Mouse (Mus musculus): ENCODE measurements around the gene Fcrl6.

Gene Fcrl6

GRCm38 (mm10) chr1:172616537-172617300 lies 14.4 kb upstream of the Fcrl6 start:
- in situ Hi-C loops (cut with MboI; ENCODE audit: low sequenced_read_pairs): no loop called here

DNA sequence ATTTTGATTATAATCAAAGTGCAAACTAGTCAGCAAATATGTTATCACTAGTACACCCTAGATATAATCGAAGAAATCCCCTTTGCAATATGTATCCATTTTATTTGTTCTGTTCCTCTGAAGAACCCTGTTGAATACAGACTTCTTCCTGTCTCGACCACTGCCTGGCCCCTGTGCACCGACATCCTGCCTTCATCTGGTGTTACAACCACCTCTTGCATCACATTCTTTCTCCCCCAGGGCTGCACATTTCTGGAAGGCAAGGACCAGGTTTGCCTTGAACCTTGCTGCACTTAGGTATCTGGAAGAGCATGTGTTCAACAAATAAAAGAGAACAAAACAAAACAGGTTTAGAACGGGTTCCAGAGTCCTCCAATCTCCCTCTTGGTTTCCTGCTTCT lies 13.1 kb upstream of the Fcrl6 start:
- in situ Hi-C loops (cut with MboI; ENCODE audit: low sequenced_read_pairs): no loop called here

GRCm38 (mm10) chr1:172614654-172615053 lies 12.3 kb upstream of the Fcrl6 start:
- in situ Hi-C loops (cut with MboI; ENCODE audit: low sequenced_read_pairs): no loop called here

- in situ Hi-C loops (cut with MboI; ENCODE audit: low sequenced_read_pairs): no loop called here
Measured at GRCm38 (mm10) chr1:172612745-172613144, 10.4 kb upstream of the Fcrl6 start.

GRCm38 (mm10) chr1:172611304-172611703 lies 9.0 kb upstream of the Fcrl6 start:
- in situ Hi-C loops (cut with MboI; ENCODE audit: low sequenced_read_pairs): no loop called here

- in situ Hi-C loops (cut with MboI; ENCODE audit: low sequenced_read_pairs): no loop called here
Measured at GRCm38 (mm10) chr1:172594495-172594894, 7.9 kb downstream of the Fcrl6 start.

DNA sequence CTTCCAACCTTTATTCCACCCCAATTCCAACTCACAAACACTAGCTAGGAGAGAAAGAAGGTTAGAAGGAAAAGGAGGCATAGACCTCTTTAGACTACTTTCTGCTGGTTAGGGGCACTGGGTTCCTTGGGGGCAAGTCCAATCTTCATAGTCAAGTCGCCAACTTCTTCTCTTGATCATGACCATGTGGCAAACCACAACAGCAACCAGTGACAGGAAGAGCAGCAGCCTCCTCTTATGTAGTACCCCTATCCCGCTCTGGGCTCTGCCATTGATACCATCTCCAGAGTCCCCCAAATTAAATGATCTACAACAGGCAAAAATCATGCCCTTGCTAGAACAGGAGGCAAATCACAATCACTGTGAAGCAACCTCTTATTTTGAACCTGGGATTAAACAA lies 8.4 kb downstream of the Fcrl6 start:
- in situ Hi-C loops (cut with MboI; ENCODE audit: low sequenced_read_pairs): no loop called here

DNA sequence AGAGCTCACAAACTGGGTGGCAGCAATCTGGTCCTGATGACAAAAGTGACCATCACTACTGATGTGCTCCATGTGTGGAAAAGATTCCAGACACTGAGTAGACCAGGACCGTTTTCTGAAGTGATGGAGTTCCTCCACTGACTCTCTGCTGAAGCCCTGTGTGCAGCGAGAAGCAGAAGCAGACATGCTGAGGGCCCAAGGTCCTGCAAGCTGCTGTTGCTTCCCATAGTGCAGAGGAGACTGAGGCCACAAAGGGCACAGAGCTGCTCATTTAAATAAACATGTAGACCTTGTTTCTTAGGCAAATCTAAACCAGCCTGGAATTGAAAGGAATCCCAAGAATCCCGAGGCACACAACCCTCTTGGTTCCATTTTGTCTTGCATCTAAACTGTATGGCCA lies 9.0 kb downstream of the Fcrl6 start:
- in situ Hi-C loops (cut with MboI; ENCODE audit: low sequenced_read_pairs): no loop called here

DNA sequence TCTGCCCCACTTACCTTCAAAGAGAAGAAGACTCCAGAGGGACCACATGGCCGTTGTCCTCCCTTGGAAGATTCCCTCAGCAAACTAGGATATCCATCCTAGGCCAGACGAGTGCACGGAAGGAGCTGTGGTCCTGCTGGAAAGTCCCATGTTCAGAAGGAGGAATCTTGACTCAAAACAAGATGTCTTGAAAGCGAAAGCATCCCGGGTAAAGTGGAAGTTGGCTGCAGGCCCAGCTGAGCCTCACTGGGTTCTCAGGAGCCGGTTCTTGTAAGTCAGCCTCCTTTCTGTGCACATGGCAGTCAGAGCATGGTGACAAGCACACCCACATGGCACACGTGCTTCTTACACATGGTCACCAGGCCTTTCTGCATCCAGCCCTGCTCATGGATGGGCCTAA lies 12.0 kb downstream of the Fcrl6 start, which contains the start of gene Slamf8:
TSS of gene Slamf8 (minus strand) at position 184 of the 400 bp plus-strand sequence.
- in situ Hi-C loops (cut with MboI; ENCODE audit: low sequenced_read_pairs): no loop called here

DNA sequence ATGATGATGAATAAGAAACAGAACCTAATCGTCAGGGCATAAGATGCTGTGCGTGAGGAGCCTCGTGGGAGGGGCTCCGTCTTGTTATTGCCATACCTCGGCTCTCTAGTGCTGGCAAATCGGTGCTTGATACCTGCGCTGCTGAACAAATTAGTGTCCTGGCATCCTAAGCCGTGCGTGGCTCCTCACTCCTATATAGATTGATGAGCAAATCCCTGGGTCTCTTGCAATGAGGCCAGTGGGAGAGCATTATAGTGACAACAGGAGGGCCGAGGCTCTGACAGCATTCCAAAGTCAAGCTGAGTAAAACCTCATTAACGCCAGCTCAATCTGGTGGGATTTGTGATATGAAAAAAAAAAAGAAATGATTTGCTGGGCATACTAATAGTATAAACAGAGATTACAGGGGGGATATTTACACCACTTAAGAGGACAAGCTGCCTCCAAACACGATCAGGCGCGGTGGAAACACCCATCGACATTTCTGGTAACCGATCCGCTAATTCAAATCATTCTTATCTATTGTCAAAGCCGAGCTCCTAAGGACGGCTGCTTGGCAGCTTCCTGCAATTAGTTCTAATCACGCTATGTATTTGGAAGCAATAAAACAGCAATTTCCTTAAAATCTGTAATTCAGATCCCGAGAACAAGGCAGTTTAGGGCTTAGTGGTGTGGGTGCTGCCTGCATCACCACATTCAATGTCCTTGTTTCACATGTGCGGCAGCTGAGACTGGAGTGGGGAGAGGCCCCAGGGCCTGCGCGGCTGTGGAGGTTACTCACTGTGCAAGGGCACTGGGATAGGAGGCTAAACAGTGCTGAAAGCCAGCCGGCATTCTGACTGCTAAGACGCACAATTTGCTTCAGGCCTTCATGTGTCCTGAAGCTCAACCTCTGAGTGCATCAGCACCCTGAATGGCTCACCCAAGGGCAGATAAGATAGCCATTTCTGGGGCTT lies 16.5 kb downstream of the Fcrl6 start:
- in situ Hi-C loops (cut with MboI; ENCODE audit: low sequenced_read_pairs): no loop called here

DNA sequence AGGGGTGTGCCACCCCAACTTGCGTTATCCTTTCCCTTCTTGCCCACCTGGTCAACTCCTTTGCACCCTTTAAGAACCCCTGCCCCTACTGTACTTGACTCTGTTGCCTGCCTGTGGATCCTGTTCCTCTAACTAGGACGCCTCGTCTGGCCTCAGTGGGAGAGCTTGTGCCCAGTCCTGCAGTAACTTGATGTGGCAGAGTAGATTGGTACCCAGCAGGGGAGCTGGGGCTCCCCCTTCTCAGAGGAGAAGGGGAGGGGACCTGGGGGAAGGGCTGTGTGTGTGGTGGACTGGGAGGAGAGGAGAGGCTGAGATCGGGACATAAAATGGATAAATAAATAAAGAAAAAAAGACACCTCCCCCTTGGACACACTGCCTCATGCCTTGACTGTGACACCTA lies 17.3 kb downstream of the Fcrl6 start:
- in situ Hi-C loops (cut with MboI; ENCODE audit: low sequenced_read_pairs): no loop called here

- in situ Hi-C loops (cut with MboI; ENCODE audit: low sequenced_read_pairs): no loop called here
Measured at GRCm38 (mm10) chr1:172584271-172584670, 18.1 kb downstream of the Fcrl6 start.

- in situ Hi-C loops (cut with MboI; ENCODE audit: low sequenced_read_pairs): no loop called here
Measured at GRCm38 (mm10) chr1:172582436-172582835, 19.9 kb downstream of the Fcrl6 start.

- in situ Hi-C loops (cut with MboI; ENCODE audit: low sequenced_read_pairs): no loop called here
Measured at GRCm38 (mm10) chr1:172580116-172580515, 22.2 kb downstream of the Fcrl6 start.

- in situ Hi-C loops (cut with MboI; ENCODE audit: low sequenced_read_pairs): no loop called here
Measured at GRCm38 (mm10) chr1:172567758-172568157, 34.6 kb downstream of the Fcrl6 start.

DNA sequence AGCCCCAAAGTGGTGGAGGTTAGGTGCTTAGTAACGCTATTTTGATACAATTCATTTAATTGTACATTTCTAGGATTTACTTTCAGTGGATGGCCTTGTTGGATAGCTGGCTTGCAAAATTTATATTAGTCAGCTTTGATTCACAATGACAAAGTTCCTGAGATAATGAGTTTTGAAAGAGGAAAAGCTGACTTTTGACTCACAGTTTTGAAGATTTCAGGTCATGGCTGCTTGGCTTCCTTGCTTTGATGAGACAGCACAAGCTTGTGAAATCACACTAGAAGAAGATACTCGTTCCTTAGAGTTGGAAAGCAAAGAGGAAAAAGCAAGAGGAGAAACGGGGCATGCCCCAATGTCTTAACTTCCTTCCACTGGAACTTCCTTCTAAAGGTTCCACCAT lies 36.2 kb downstream of the Fcrl6 start:
- in situ Hi-C loops (cut with MboI; ENCODE audit: low sequenced_read_pairs): no loop called here

DNA sequence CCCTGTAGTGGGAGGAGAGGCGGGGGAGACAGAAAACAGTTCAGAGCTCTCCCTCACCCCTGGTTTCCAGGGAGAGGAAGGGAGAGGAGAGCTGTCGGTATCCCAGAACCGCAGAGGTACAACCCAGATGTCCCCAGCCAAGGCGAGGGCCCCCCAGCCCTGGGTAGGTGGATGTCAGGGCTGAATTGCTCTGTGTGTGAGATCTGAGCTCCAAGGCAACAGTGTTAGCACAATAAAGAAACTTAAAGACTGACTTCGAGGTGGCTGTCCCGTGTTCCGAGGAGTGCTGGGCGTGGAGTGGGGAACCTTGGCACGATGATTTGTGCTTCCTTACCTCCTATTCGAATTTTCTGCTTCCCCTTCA lies 38.9 kb downstream of the Fcrl6 start:
- in situ Hi-C loops (cut with MboI; ENCODE audit: low sequenced_read_pairs): no loop called here

DNA sequence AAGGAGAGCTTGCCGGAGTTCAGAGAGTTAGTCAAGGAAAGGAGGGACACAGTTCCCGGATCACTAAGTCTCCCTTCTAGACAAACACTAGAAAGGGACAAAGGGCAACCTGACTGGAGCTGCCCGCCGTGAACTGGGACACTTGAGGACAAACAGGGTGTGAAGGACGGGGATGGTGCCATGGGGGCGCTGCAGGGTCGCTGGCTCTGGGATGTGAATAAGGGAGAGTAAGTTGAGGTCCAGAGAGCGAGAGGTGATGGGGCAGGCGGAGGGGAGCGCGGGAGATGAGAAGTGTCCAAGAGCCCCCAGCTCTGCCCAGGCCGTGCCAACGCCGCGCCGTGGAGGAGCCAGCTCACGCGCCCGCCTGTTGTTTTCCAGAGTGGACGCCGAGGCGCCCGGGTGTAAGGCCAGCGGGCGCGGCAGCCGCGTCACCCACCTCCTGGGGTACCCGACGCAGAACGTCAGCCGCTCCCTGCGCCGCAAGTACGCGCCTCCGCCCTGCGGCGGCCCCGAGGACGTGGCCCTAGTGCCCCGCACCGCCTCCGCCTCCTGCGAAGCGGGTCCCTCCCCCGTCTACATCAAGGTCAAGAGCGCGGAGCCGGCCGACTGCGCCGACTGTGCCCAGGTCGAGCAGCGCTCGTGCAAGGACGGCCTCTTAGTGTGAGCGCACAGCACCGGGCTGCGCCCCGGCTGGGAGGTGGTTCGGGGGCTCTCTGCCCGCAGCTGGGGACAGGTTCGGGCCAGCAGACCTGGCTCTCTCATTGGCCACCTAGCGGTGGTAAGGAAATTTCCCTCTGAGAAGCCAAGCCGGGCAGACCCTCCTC lies 39.5 kb downstream of the Fcrl6 start:
- in situ Hi-C loops (cut with MboI; ENCODE audit: low sequenced_read_pairs): no loop called here

- in situ Hi-C loops (cut with MboI; ENCODE audit: low sequenced_read_pairs): no loop called here
Measured at GRCm38 (mm10) chr1:172555638-172556037, 46.7 kb downstream of the Fcrl6 start, which contains the start of gene Vsig8. Gene Vsig8 (plus strand): TSS chr1:172555938.

DNA sequence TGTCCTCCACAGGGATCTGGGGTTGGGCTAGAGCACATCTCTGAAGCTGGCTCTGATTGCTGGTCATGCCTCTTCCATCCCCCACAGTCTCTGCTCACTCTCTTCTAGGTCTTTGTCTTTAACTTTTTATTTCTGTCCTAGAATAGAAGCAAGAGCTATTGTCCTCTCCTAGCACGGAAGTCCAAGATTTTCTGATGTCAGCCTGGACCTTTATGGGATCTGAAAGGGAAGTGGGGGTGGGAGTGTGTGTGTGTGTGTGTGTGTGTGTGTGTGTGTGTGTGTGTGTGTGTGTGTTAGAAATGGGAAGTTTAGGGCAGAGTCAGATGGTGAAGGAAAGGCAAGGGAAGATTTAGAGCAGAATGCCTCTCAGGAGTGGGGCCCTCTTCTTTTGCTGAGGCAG lies 49.7 kb downstream of the Fcrl6 start:
- in situ Hi-C loops (cut with MboI; ENCODE audit: low sequenced_read_pairs): no loop called here

DNA sequence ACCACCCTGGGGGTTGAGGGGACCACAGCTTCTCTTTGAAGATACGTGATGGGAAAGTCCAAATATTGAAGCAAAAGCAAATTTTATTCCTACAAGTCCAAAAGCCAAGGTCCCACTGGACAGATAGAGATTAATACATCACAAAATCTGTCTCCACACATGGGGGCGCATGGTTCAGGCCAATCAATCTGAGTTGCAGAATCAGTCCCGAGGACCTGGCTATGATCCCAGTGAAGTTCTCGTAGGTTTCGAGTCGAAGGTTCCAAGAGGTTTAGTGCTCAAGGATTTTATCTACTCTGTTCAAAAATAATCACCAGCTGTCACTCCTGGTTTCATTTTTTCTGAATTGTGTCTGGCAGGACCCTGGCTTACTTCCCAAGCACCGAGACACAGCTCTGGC lies 51.3 kb downstream of the Fcrl6 start:
- in situ Hi-C loops (cut with MboI; ENCODE audit: low sequenced_read_pairs): no loop called here
